Mouse (Mus musculus) B cell, adult 67 days (primary cell): ENCODE measurements around the gene Tdrd7. TPM values are rescaled to one million over a fixed set of nuclear protein-coding genes. Genes with fewer than 3 reads are reported as not detected.

Experiments used
- total RNA-seq, 2 experiments: library from RNA; stranded (reverse); gene quantifications; 4 replicates each; pipeline ENCODE4 v1.2.4; 2023

Gene Tdrd7
- total RNA-seq = 10 to 100 TPM; 20.2 to 21.0 TPM

GRCm38 (mm10) chr4:45964771-45965439 lies at the start of gene Tdrd7:
Tdrd7 (plus strand) TSS chr4:45965334.

DNA sequence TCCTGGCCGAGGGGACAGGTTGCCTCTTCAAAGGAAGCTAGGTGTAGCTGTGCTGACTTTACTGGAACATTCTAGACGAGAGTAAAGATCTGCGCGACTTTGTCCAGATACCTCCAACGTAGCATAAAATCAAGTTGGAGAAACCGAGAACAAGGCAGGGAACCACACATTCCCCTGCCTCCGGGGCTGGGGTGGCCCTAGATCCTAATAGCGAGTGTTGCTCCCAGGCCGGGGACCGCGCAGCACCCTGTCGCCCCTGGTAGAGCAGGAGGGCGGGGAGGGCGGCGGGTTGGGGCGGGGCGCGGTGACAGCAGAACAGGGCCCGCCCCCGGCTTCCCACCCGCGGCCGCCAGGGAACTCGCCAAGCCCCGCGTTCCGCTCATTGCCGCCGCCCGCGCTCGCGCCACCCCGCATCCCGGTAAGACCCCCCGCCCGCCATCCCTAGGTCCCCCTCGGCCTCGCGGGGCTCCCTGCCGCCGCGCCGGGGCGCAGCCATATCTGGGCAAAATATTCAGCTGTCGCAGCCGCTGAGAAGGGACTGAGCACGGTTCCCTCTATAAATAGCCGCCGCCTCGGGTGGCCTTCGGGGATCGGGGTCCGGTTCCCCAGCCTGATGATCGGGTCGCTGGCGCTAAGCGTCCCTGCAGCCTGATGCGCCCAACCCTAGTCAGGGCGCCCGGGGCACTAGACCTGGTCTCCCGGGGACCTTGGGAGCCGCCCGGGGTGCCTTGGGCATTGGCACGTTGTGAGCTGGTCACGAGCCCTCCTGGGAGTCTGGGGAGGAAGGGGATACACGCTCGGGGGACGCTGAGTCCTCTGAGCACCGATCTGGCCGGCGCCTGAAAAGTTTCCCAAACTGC lies 74.0 kb downstream of the Tdrd7 start, which contains the start of gene Tmod1:
Gene Tmod1 (plus strand): TSS at position 44 of the 860 bp plus-strand sequence.

Other genes starting within 250 kb of the Tdrd7 start
- gene Aldh1b1, start 166.3 kb upstream of the Tdrd7 start, total RNA-seq = 1 to 10 TPM; 3.0 to 4.7 TPM
- gene Igfbpl1, start 138.4 kb upstream of the Tdrd7 start, total RNA-seq = not detected
- gene Stra6l, start 116.7 kb upstream of the Tdrd7 start, total RNA-seq = under 1 TPM in 1 of 2 experiments, not detected in 1; 0.15 TPM
- under 1 TPM; 0.50 to 0.64 TPM for gene Ccdc180, start 75.0 kb upstream of the Tdrd7 start, total RNA-seq
- not detected for gene Tmod1, start 73.6 kb downstream of the Tdrd7 start, total RNA-seq
- gene Ncbp1, start 173.3 kb downstream of the Tdrd7 start, total RNA-seq = 10 to 100 TPM; 46.5 to 52.7 TPM
- 10 to 100 TPM; 34.6 to 35.4 TPM for gene Tstd2, start 173.4 kb downstream of the Tdrd7 start, total RNA-seq
- 10 to 100 TPM; 26.6 to 32.0 TPM for gene Xpa, start 231.0 kb downstream of the Tdrd7 start, total RNA-seq